Mouse (Mus musculus): Measurements from ENCODE around the gene Adrm1. TPM values are rescaled to one million over a fixed set of nuclear protein-coding genes. Genes with fewer than 3 reads are reported as not detected.

The Adrm1 gene
- 188 and 199 TPM in 2 replicates for polyA plus RNA-seq (2015; fragmentation: Nextera tagmentation; extraction: Ambion mirVana)

GRCm38 (mm10) chr2:180170806-180171521 lies at the start of gene Adrm1:
TSS of gene Adrm1 (plus strand) at chr2:180171485.

Small RNAs within 50 kb of the gene (microRNA-seq; reads per million reads assigned to microRNA genes)
- gene Mir7005 = not detected

Other genes with a start within 250 kb of the Adrm1 start
- 2.9 and 3.6 TPM in 2 replicates for gene Taf4, start 194.8 kb upstream of the Adrm1 start, polyA plus RNA-seq (2015; fragmentation: Nextera tagmentation; extraction: Ambion mirVana)
- 20.5 and 20.9 TPM in 2 replicates for gene Lsm14b, start 146.5 kb upstream of the Adrm1 start, polyA plus RNA-seq (2015; fragmentation: Nextera tagmentation; extraction: Ambion mirVana)
- 555 and 598 TPM in 2 replicates for gene Psma7, start 129.1 kb upstream of the Adrm1 start, polyA plus RNA-seq (2015; fragmentation: Nextera tagmentation; extraction: Ambion mirVana)
- 31.1 and 33.9 TPM in 2 replicates for gene Ss18l1, start 129.0 kb upstream of the Adrm1 start, polyA plus RNA-seq (2015; fragmentation: Nextera tagmentation; extraction: Ambion mirVana)
- 27.8 and 28.5 TPM in 2 replicates for gene Mtg2, start 100.9 kb upstream of the Adrm1 start, polyA plus RNA-seq (2015; fragmentation: Nextera tagmentation; extraction: Ambion mirVana)
- gene Hrh3, start 67.0 kb upstream of the Adrm1 start, polyA plus RNA-seq (2015; fragmentation: Nextera tagmentation; extraction: Ambion mirVana) = 3.0 and 3.4 TPM in 2 replicates
- gene Osbpl2, start 52.2 kb upstream of the Adrm1 start, polyA plus RNA-seq (2015; fragmentation: Nextera tagmentation; extraction: Ambion mirVana) = 63.8 and 66.3 TPM in 2 replicates
- 2.1 and 2.3 TPM in 2 replicates for gene Lama5, start 54.4 kb downstream of the Adrm1 start, polyA plus RNA-seq (2015; fragmentation: Nextera tagmentation; extraction: Ambion mirVana)
- gene Rps21, start 85.9 kb downstream of the Adrm1 start, polyA plus RNA-seq (2015; fragmentation: Nextera tagmentation; extraction: Ambion mirVana) = 423 and 539 TPM in 2 replicates
- gene Cables2, start 102.0 kb downstream of the Adrm1 start, polyA plus RNA-seq (2015; fragmentation: Nextera tagmentation; extraction: Ambion mirVana) = 26.9 and 31.4 TPM in 2 replicates
- gene Rbbp8nl, start 118.4 kb downstream of the Adrm1 start, polyA plus RNA-seq (2015; fragmentation: Nextera tagmentation; extraction: Ambion mirVana) = not detected in 2 replicates
- gene Gata5, start 163.2 kb downstream of the Adrm1 start, polyA plus RNA-seq (2015; fragmentation: Nextera tagmentation; extraction: Ambion mirVana) = not detected in 2 replicates